Mouse (Mus musculus) liver, postnatal 0 days (tissue): ENCODE results near the gene Marf1. TPM values are rescaled to one million over a fixed set of nuclear protein-coding genes. Genes with fewer than 3 reads are reported as not detected.
"Not testable (repeated sequence)": the region's sequence is repeated elsewhere in the genome, so short reads cannot be mapped to it uniquely, and the experiment has no call there.

ENCODE experiments used
- ATAC-seq: fragments of 200-750 bp; cut with Nextera tagmentation; 2 replicates; pipeline ENCODE4 v1.8.0; 2017; ENCODE audit warnings: mild to moderate bottlenecking, moderate library complexity
- DNase-seq: peaks from one replicate; pipeline ENCODE4 v3.0.0-alpha.2; 2016
- H3K27ac ChIP-seq: fragments of 300-500 bp; sonication (generic); 2 replicates; pipeline ENCODE4 v1.5.1; 2014; ENCODE audit warnings: antibody characterized with exemption, moderate library complexity, mild to moderate bottlenecking, low read depth
- H3K27me3 ChIP-seq: fragments of 300-500 bp; sonication (generic); 2 replicates; pipeline ENCODE4 v1.6.1; 2014; ENCODE audit warnings: low read length, control low read depth, mixed read lengths; ENCODE audit not compliant: insufficient read depth
- H3K36me3 ChIP-seq: fragments of 300-500 bp; sonication (generic); replicated peaks from 2 replicates; pipeline ENCODE4 v1.6.1; 2014; ENCODE audit warnings: mild to moderate bottlenecking, control low read depth, low read length, moderate library complexity, mixed read lengths; ENCODE audit not compliant: insufficient read depth
- H3K4me1 ChIP-seq: fragments of 300-500 bp; sonication (generic); 2 replicates; pipeline ENCODE4 v1.6.1; 2014; ENCODE audit warnings: antibody characterized with exemption, mild to moderate bottlenecking, control low read depth; ENCODE audit not compliant: insufficient read depth
- H3K4me2 ChIP-seq: fragments of 300-500 bp; sonication (generic); 2 replicates; pipeline ENCODE4 v1.6.1; 2014; ENCODE audit warnings: low read depth, mild to moderate bottlenecking, low read length, moderate library complexity, mixed read lengths
- H3K4me3 ChIP-seq: fragments of 300-500 bp; sonication (generic); 2 replicates; pipeline ENCODE4 v1.5.1; 2014; ENCODE audit warnings: low read depth, low read length
- H3K9ac ChIP-seq: fragments of 300-500 bp; sonication (generic); replicated peaks from 2 replicates; pipeline ENCODE4 v1.6.1; 2014; ENCODE audit warnings: mild to moderate bottlenecking, moderate library complexity
- H3K9me3 ChIP-seq: fragments of 300-500 bp; sonication (generic); 2 replicates; pipeline ENCODE4 v1.6.1; 2016; ENCODE audit warnings: mild to moderate bottlenecking, control low read depth, low read length, mixed read lengths
- CTCF ChIP-seq: sonication (generic); IDR thresholded peaks from 2 replicates; pipeline ENCODE4 v1.5.1; 2016; ENCODE audit warnings: antibody characterized with exemption, low read depth
- EP300 ChIP-seq: IDR thresholded peaks from 2 replicates; pipeline ENCODE4 v1.6.1; 2016; ENCODE audit warnings: antibody characterized with exemption, low read depth, mild to moderate bottlenecking
- WGBS: fragments of 180-500 bp; shearing (Covaris S2); extraction: QIAGEN DNeasy Blood & Tissue Kit; methylation state at CpG from one replicate; pipeline ENCODE4 v1.1.7; 2014; ENCODE audit not compliant: insufficient replicate concordance; 5-methylcytosine and 5-hydroxymethylcytosine counted together
- polyA plus RNA-seq: library from polyadenylated mRNA; unstranded; fragments of >200 nt; fragmentation: Nextera tagmentation; extraction: Ambion mirVana; gene quantifications from 2 replicates; pipeline ENCODE4 v1.2.1, GENCODE M21; 2015

Gene Marf1
- polyA plus RNA-seq, 1 experiment from 2014 or later, result 6.1 TPM

GRCm38 (mm10) chr16:14160941-14161340 lies 2.2 kb downstream of the Marf1 start:
- no peak for DNase-seq
- Histone ChIP-seq H3K4me3 (no peak overlapping the region), H3K36me3 (no peaks in the 10 kb centered on the region), H3K9ac (no peak overlapping the region), H3K4me2 (no peak overlapping the region), H3K9me3 (no peaks in the 10 kb centered on the region), H3K4me1 (peaks cover 28% of the 10 kb centered on the region), H3K27me3 (no peaks in the 10 kb centered on the region), H3K27ac (no peak overlapping the region)
- no peak for ATAC-seq
- WGBS, result 91% methylated on average over 1 of the region's 1 CpGs
- no peak for TF ChIP-seq EP300
- TF ChIP-seq CTCF, result no peak

- Histone ChIP-seq H3K9me3 (no peaks in the 10 kb centered on the region), H3K4me1 (peaks cover 24% of the 10 kb centered on the region; the same call in 1 of the 2 replicates), H3K36me3 (no peaks in the 10 kb centered on the region), H3K27me3 (no peaks in the 10 kb centered on the region), H3K9ac (peak overlapping the region; percentile 72), H3K4me2 (peak overlapping the region; percentile 93), H3K4me3 (peak overlapping the region; percentile 82), H3K27ac (peak overlapping the region; percentile 96)
- WGBS, result under 1% methylated on average over 10 of the region's 10 CpGs
- ATAC-seq (peak; percentile 20), DNase-seq (peak; percentile 73)
- TF ChIP-seq CTCF (peak; percentile 96), EP300 (0 out of 2 replicates have a peak, but pooled peaks have one; percentile 6)
Observed at GRCm38 (mm10) chr16:14159746-14160131, 3.4 kb downstream of the Marf1 start.

GRCm38 (mm10) chr16:14158936-14159745 lies 4.0 kb downstream of the Marf1 start:
- peaks cover 20% of the 10 kb centered on the region; the same call in 1 of the 2 replicates for H3K4me1 ChIP-seq
- H3K9me3 ChIP-seq, result no peaks in the 10 kb centered on the region
- 0 out of 2 replicates have a peak, but pooled peaks cover 2% of the 10 kb centered on the region for H3K36me3 ChIP-seq
- H3K4me2 ChIP-seq, result peak overlapping the region; percentile 93
- peak overlapping the region; percentile 82 for H3K4me3 ChIP-seq
- DNase-seq (peak; percentile 100), ATAC-seq (peak; percentile 86)
- TF ChIP-seq EP300 (peak; percentile 9; the same call in 1 of the 2 replicates), CTCF (no peak; the same call in 1 of the 2 replicates)
- 1% methylated on average over 53 of the region's 58 CpGs for WGBS
- H3K27me3 ChIP-seq, result no peaks in the 10 kb centered on the region
- peak overlapping the region; percentile 81 for H3K9ac ChIP-seq
- peak overlapping the region; percentile 96 for H3K27ac ChIP-seq

GRCm38 (mm10) chr16:14158536-14158935 lies 4.6 kb downstream of the Marf1 start:
- H3K36me3 ChIP-seq, result peaks cover 6% of the 10 kb centered on the region; the same call in 1 of the 2 replicates
- H3K9ac ChIP-seq, result peak overlapping the region; percentile 81
- peak overlapping the region; percentile 74 for H3K4me2 ChIP-seq
- DNase-seq (no peak), ATAC-seq (no peak)
- H3K27ac ChIP-seq, result peak overlapping the region; percentile 88
- peaks cover 18% of the 10 kb centered on the region; the same call in 1 of the 2 replicates for H3K4me1 ChIP-seq
- no peaks in the 10 kb centered on the region for H3K27me3 ChIP-seq
- 7% methylated on average over 7 of the region's 7 CpGs for WGBS
- peak overlapping the region; percentile 82 for H3K4me3 ChIP-seq
- no peaks in the 10 kb centered on the region for H3K9me3 ChIP-seq
- TF ChIP-seq EP300 (no peak), CTCF (peak; percentile 32; the same call in 1 of the 2 replicates)

GRCm38 (mm10) chr16:14156312-14156711 lies 6.8 kb downstream of the Marf1 start:
- H3K4me1 ChIP-seq, result peaks cover 14% of the 10 kb centered on the region; the same call in 1 of the 2 replicates
- peak overlapping the region; percentile 49 for H3K27ac ChIP-seq
- H3K4me2 ChIP-seq, result no peak overlapping the region
- TF ChIP-seq CTCF (no peak), EP300 (no peak)
- no peak overlapping the region for H3K4me3 ChIP-seq
- 71% methylated on average over 5 of the region's 6 CpGs for WGBS
- no peak overlapping the region; the same call in 1 of the 2 replicates for H3K9ac ChIP-seq
- H3K36me3 ChIP-seq, result peaks cover 28% of the 10 kb centered on the region
- no peaks in the 10 kb centered on the region for H3K9me3 ChIP-seq
- H3K27me3 ChIP-seq, result no peaks in the 10 kb centered on the region
- ATAC-seq (no peak), DNase-seq (no peak)

GRCm38 (mm10) chr16:14155638-14156037 lies 7.5 kb downstream of the Marf1 start:
- not testable (repeated sequence) for H3K4me2 ChIP-seq, H3K4me3 ChIP-seq, H3K9me3 ChIP-seq, H3K9ac ChIP-seq, DNase-seq, ATAC-seq, H3K27me3 ChIP-seq
- peak overlapping the region; percentile 76 for H3K27ac ChIP-seq
- H3K4me1 ChIP-seq, result peaks cover 14% of the 10 kb centered on the region; the same call in 1 of the 2 replicates
- H3K36me3 ChIP-seq, result peaks cover 35% of the 10 kb centered on the region
- WGBS, result 50% methylated on average over 1 of the region's 2 CpGs
